Mouse (Mus musculus): Measurements from ENCODE around the gene Pdia3. TPM values are rescaled to one million over a fixed set of nuclear protein-coding genes. Genes with fewer than 3 reads are reported as not detected.
"Not testable (repeated sequence)": the region's sequence is repeated elsewhere in the genome, so short reads cannot be mapped to it uniquely, and the experiment has no call there.

Gene Pdia3
- polyA plus RNA-seq, 1 experiment from 2014 or later = 547 TPM

DNA sequence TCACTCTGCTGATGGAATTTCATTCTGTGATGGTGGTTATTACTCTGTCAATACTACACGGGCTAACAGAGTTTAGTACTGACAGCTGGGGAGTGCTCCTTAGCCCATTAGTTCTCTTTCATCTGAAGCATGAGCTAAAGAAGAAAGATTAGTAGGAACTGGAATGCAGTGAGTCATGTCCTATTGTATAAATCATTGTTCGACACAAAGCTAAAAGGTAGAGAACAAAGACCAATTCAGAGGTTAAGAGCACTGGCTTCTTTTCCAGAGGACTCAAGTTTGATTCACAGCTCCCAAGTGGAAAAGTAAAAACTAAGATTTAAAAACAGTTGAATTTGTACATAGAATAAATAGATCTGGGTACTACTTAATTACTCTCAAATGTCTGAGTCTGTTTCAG, 46.5 kb downstream of the Pdia3 start:
- 76% methylated on average over 2 of the region's 2 CpGs for WGBS
- Histone ChIP-seq H3K4me3 (no peak overlapping the region), H3K27ac (no peak overlapping the region), H3K9me3 (replicated peaks) (no peaks in the 10 kb centered on the region), H3K4me2 (replicated peaks) (no peak overlapping the region), H3K9ac (no peak overlapping the region), H3K4me1 (peaks cover 11% of the 10 kb centered on the region), H3K27me3 (no peaks in the 10 kb centered on the region), H3K36me3 (peaks cover 18% of the 10 kb centered on the region)
- no peak for ATAC-seq (ENCODE audit: low FRiP score)

DNA sequence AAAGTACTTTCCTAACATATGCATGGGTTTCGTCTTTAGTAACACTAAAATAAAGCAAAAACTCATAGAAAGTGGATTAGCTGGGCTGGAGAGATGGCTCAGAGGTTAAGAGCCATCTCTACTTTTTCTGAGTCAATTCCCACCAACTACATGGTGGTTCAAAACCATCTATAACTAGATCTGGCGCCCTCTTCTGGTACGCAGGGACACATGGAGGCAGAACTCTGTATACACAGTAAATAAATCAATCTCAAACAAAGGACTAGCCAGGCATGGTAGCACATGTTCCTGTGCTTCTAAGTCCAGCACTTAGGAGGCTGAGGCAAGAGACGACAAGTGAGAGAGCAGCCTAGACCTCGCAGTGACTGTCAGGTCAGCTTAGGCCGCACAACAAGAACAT, 55.4 kb downstream of the Pdia3 start:
- not testable (repeated sequence) for H3K36me3 ChIP-seq; ATAC-seq (ENCODE audit: low FRiP score); H3K9me3 ChIP-seq (replicated peaks); H3K27ac ChIP-seq; H3K4me3 ChIP-seq; H3K4me1 ChIP-seq; H3K9ac ChIP-seq; H3K4me2 ChIP-seq (replicated peaks); H3K27me3 ChIP-seq
- WGBS = 73% methylated on average over 2 of the region's 6 CpGs

DNA sequence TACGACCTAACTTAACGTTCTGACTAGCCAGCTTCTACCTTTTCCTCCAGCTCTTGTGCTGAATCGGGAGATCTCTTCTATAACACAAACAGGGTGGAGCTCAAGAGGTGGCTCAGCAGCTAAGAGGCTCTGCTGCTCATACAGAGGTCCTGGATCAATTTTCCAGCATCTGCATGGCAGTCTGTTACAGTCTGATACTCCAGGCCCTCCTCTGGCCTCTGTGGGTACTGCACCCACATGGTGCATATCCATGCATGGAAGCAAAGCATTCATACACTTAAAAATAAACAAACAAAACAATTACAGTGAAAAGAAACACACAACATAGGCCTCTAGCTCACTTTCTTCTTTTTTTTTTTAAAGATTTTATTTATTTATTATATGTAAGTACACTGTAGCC, 59.2 kb downstream of the Pdia3 start:
- WGBS = 98% methylated on average over 3 of the region's 3 CpGs
- H3K4me2 ChIP-seq (replicated peaks) = peak overlapping the region; percentile 83
- not testable (repeated sequence) for H3K4me1 ChIP-seq; H3K36me3 ChIP-seq; H3K9ac ChIP-seq; H3K4me3 ChIP-seq; H3K27ac ChIP-seq; ATAC-seq (ENCODE audit: low FRiP score); H3K9me3 ChIP-seq (replicated peaks); H3K27me3 ChIP-seq

DNA sequence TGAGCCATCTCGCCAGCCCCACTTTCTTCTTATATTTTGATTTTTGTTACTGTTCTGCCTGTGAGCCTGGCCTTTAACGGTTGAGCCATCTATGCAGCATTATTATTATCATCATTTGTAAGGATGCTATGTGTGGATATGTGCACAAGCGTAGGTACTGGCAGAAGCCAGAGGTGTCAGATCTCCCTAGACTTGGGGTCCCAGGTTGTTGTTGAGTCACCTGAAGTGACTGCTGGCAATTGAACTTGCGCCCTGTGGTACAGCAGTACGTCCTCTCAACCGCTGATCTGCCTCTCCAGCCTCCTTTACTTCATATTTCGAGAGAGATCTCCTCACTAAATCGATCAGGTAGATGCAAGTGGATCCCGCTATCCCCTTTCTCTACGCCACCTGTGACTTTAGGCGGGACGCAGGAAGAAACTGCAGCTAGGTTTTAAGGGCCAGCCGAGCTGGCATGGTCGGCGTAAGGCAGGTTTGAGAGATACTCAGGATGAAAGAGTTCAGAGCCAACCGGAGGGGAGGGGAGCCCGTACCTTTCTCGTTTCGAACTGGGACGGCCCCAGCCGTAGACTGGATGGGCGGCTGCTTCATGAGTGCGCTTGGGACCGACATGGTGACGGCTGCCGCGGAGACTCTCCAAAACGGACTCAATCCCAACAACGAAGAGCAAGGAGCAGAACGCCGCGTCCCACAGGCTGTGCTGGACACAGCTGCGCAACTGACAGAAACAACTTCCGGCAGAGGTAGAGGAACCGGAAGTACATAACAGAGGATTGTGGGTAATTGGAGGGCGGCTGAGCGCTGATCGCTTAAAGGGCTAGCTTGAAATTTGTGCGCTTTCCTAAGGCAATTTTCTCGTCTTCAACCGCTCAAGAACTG, 60.0 kb downstream of the Pdia3 start, which contains the start of gene Mfap1b:
Gene Mfap1b, minus strand, starts transcription at position 767 of the 879 bp plus-strand sequence.
- Histone ChIP-seq H3K4me3 (peak within 1 kb of the TSS; percentile 57), H3K27ac (peak within 1 kb of the TSS; percentile 67), H3K9ac (peak within 1 kb of the TSS; percentile 71), H3K4me2 (replicated peaks) (peak within 1 kb of the TSS; percentile 83)
- WGBS = 5% methylated on average over 41 of the region's 41 CpGs
- not testable (repeated sequence) for H3K9me3 ChIP-seq (replicated peaks); H3K4me1 ChIP-seq; H3K27me3 ChIP-seq; H3K36me3 ChIP-seq
- ATAC-seq (ENCODE audit: low FRiP score) = peak; percentile 91

DNA sequence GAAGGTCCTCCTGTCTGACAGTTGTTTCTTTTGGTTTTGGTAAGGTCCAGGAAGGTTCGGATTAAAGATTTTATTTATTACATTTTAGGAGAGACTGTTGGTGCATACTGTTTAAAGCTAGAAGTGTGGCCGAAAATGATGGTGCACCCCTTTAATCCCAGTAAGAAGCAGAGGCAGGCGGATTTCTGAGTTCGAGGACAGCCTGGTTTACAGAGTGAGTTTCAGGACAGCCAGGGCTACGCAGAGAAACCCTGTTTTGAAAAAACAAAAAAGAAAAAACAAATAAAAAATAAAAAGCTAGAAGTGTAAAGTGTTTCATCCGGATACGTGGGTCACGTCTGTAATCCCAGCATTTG, 60.6 kb downstream of the Pdia3 start:
- ATAC-seq (ENCODE audit: low FRiP score) = peak; percentile 46
- Histone ChIP-seq H3K9ac (peak overlapping the region; percentile 71; the same call in 1 of the 2 replicates), H3K27ac (peak overlapping the region; percentile 60)

DNA sequence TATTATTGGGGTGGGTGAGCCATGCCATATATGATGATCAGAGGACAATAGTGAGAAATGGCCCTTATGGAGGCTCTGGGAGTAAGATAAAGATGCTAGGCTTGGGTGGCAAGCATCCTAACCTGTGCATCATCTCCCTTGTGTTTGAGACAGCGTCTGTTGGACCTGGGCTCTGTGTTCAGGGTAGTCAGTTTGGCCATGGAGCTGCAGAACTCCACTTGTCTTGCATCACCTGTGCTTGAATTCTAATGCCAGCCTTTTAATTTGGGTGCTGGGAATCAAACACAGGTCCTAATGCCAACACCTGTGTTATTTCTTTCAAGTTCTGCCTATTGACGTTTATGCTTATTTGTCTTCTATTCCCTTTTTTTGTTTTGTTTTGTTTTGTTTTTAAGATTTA, 61.7 kb downstream of the Pdia3 start:
- not testable (repeated sequence) for H3K27me3 ChIP-seq; H3K36me3 ChIP-seq; H3K4me3 ChIP-seq; H3K4me1 ChIP-seq; H3K9ac ChIP-seq; ATAC-seq (ENCODE audit: low FRiP score); H3K9me3 ChIP-seq (replicated peaks); H3K27ac ChIP-seq; H3K4me2 ChIP-seq (replicated peaks)
- 98% methylated on average over 2 of the region's 2 CpGs for WGBS

More for the DNA sequence above, 60.6 kb downstream of the Pdia3 start:
- H3K36me3 ChIP-seq = no peaks in the 10 kb centered on the region
- WGBS = 37% methylated on average over 8 of the region's 8 CpGs
- no peaks in the 10 kb centered on the region for H3K27me3 ChIP-seq
- peak overlapping the region; percentile 83 for H3K4me2 ChIP-seq (replicated peaks)
- H3K4me1 ChIP-seq = no peaks in the 10 kb centered on the region
- H3K9me3 ChIP-seq (replicated peaks) = no peaks in the 10 kb centered on the region
- H3K4me3 ChIP-seq = peak overlapping the region; percentile 57

DNA sequence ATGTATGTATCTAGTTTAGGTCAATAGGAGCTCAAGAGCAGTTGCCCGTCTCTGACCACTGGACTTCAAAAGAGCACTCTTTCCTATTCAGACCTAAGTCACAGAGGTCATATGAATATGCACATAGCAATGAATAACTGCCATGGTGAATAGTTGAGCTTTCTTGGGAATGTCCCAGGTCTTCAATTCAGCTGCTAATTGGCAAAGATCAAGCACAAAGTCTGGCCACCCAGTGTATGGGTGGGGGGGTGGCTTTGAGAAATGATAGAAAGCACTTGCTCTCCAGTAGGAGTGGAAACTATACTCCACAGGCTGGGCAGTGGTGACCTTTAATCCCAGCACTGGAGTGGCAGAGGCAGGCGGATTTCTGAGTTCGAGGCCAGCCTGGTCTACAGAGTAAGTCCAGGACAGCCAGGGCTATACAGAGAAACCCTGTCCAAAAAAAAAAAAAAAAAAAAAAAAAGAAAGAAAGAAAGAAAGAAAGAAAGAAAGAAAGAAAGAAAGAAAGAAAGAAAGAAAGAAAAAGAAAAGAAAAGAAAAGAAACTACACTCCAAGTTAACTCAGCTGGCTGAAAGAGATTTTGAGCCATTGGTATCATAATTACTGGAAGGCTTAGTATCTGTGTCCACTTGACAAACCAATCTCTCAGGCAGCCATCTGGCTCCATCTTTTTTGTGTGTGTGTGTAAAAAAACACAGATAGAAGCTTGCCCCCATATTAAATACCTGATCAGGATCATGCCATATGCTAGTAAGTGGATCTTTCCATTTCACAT, 64.1 kb downstream of the Pdia3 start:
- WGBS = 67% methylated on average over 3 of the region's 3 CpGs
- H3K9me3 ChIP-seq (replicated peaks) = no peaks in the 10 kb centered on the region
- no peak overlapping the region for H3K9ac ChIP-seq
- H3K4me3 ChIP-seq = no peak overlapping the region
- H3K27me3 ChIP-seq = no peaks in the 10 kb centered on the region
- no peak overlapping the region for H3K27ac ChIP-seq
- H3K4me2 ChIP-seq (replicated peaks) = no peak overlapping the region
- no peaks in the 10 kb centered on the region for H3K36me3 ChIP-seq
- ATAC-seq (ENCODE audit: low FRiP score) = no peak
- no peaks in the 10 kb centered on the region for H3K4me1 ChIP-seq

DNA sequence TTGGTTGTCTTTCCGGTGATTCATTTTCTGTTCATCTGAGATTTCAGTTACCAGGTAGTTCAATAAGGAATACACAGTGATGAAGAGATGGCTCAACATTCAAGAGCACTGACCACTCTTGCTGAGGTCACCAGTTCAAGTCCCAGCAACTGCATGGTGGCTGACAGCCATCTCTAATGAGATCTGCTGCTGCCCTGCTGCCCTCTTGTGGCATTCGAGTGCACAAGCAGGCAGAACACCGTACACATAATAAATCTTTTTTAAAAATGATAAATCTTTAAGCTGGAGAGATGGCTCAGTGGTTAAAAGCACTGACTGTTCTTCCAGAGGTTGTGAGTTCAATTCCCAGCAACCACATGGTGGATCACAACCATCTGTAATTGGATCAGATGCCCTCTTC, 66.9 kb downstream of the Pdia3 start:
- H3K36me3 ChIP-seq = no peaks in the 10 kb centered on the region
- H3K4me1 ChIP-seq = 0 out of 2 replicates have a peak, but pooled peaks cover 4% of the 10 kb centered on the region
- ATAC-seq (ENCODE audit: low FRiP score) = no peak
- no peak overlapping the region for H3K27ac ChIP-seq
- no peaks in the 10 kb centered on the region for H3K9me3 ChIP-seq (replicated peaks)
- no peak overlapping the region for H3K4me2 ChIP-seq (replicated peaks)
- no peak overlapping the region for H3K4me3 ChIP-seq
- no peaks in the 10 kb centered on the region for H3K27me3 ChIP-seq
- WGBS = 57% methylated on average over 3 of the region's 3 CpGs
- no peak overlapping the region for H3K9ac ChIP-seq

DNA sequence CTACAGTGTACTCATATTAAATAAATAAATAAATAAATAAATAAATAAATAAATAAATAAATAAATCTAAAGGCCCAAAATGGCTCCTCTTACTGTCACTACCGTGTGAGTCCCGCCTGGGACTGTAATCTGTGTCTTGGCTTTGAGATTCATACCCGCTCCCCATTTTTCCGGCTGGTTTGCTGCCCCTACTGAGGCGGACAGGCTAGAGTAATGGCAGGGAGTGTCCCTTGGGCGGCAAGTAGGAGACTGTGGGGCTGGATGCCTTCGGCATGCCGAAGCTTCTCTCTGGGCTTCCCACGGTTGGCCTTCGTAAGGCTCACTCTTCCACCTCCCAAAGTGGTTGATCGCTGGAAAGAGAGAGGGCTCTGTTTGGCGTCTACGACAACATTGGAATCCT, 67.3 kb downstream of the Pdia3 start:
- H3K27me3 ChIP-seq; H3K36me3 ChIP-seq; H3K9me3 ChIP-seq (replicated peaks); H3K27ac ChIP-seq; H3K9ac ChIP-seq; ATAC-seq (ENCODE audit: low FRiP score); H3K4me2 ChIP-seq (replicated peaks); H3K4me3 ChIP-seq; H3K4me1 ChIP-seq: not testable (repeated sequence)
- whole genome bisulfite sequencing = 86% methylated on average over 13 of the region's 13 CpGs

DNA sequence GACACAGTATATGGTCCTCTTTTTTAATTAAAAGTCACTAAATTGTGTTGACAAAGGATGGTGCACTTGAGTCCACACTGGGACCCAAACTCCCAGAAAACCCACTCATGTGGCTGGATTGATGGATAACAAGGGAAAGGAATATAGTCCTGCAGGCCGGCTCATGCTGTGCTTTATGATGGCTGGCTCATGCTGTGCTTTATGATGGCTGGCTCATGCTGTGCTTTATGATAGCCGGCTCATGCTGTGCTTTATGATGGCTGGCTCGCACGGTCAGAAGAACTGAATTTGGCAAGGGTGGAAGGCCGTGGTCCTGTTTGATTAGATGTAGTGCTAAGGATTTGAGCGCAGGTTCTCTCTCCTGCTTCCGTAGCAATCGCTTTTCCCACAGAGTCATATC, 70.0 kb downstream of the Pdia3 start:
- H3K9me3 ChIP-seq (replicated peaks) = no peaks in the 10 kb centered on the region
- 0 out of 2 replicates have a peak, but pooled peaks cover 4% of the 10 kb centered on the region for H3K4me1 ChIP-seq
- no peak for ATAC-seq (ENCODE audit: low FRiP score)
- H3K27me3 ChIP-seq = no peaks in the 10 kb centered on the region
- no peaks in the 10 kb centered on the region for H3K36me3 ChIP-seq
- H3K4me3 ChIP-seq = no peak overlapping the region
- no peak overlapping the region for H3K9ac ChIP-seq
- no peak overlapping the region for H3K4me2 ChIP-seq (replicated peaks)
- WGBS = 44% methylated on average over 8 of the region's 8 CpGs
- no peak overlapping the region for H3K27ac ChIP-seq

DNA sequence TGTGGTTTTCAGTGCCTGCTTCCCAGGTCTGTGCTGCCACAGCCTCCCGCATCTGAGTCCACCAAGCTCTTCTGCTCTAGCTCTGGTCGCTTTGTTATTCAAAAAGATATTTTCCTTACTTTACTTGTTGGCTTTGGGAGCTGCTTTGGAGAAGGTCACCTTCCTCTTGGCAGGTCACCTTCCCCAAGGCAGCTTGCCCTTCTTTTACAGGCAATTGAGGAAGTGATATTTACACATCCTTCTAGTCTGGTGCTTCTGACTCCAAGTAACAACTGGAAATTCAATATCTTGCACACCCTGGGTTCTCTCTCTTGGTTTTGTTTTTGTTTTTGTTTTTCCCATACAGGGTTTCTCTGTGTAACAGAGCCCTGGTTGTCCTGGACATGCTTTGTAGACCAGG, 70.8 kb downstream of the Pdia3 start:
- not testable (repeated sequence) for H3K4me3 ChIP-seq; H3K4me1 ChIP-seq; H3K9ac ChIP-seq; H3K27ac ChIP-seq; H3K4me2 ChIP-seq (replicated peaks); H3K9me3 ChIP-seq (replicated peaks); H3K36me3 ChIP-seq; H3K27me3 ChIP-seq; ATAC-seq (ENCODE audit: low FRiP score)
- 60% methylated on average over 1 of the region's 2 CpGs for WGBS

Data from hindbrain, embryonic 12.5 days (tissue).